Mouse (Mus musculus): Measurements from ENCODE around the gene Nxn. TPM values are rescaled to one million over a fixed set of nuclear protein-coding genes. Genes with fewer than 3 reads are reported as not detected.

Gene Nxn
- polyA plus RNA-seq (2015; fragmentation: Nextera tagmentation; extraction: Ambion mirVana) = 23.2 and 23.6 TPM in 2 replicates

- under 1% methylated on average over 59 of the region's 70 CpGs for WGBS
- Histone ChIP-seq H3K36me3 (no peaks in the 10 kb centered on the region), H3K4me2 (peak within 1 kb of the TSS; percentile 93), H3K27ac (replicated peaks) (peak within 1 kb of the TSS; percentile 93), H3K4me3 (peak within 1 kb of the TSS; percentile 91), H3K9me3 (no peaks in the 10 kb centered on the region), H3K27me3 (replicated peaks) (peaks cover 5% of the 10 kb centered on the region; the same call in 1 of the 2 replicates), H3K9ac (peak within 1 kb of the TSS; percentile 94), H3K4me1 (peaks cover 21% of the 10 kb centered on the region)
- ATAC-seq (ENCODE audit: extremely low read depth, insufficient number of reproducible peaks, low FRiP score, low TSS enrichment) = peak; percentile 88
Observed at GRCm38 (mm10) chr11:76398798-76399586, at the start of gene Nxn. Gene Nxn (minus strand): TSS chr11:76399140.

GRCm38 (mm10) chr11:76446251-76446650, 47.3 kb upstream of the Nxn start:
- 10% methylated on average over 10 of the region's 10 CpGs for WGBS
- H3K36me3 ChIP-seq = peaks cover 25% of the 10 kb centered on the region
- H3K27ac ChIP-seq (replicated peaks) = 0 out of 2 replicates have a peak overlapping the region, but pooled peaks have one; percentile 8
- H3K4me1 ChIP-seq = peaks cover 50% of the 10 kb centered on the region
- H3K9ac ChIP-seq = no peak overlapping the region
- H3K4me2 ChIP-seq = no peak overlapping the region
- ATAC-seq (ENCODE audit: extremely low read depth, insufficient number of reproducible peaks, low FRiP score, low TSS enrichment) = no peak
- H3K9me3 ChIP-seq = no peaks in the 10 kb centered on the region
- no peak overlapping the region for H3K4me3 ChIP-seq
- no peaks in the 10 kb centered on the region for H3K27me3 ChIP-seq (replicated peaks)

- 53% methylated on average over 8 of the region's 8 CpGs for WGBS
Observed at GRCm38 (mm10) chr11:76445459-76445858, 46.5 kb upstream of the Nxn start.

GRCm38 (mm10) chr11:76439666-76440065, 40.7 kb upstream of the Nxn start:
- H3K4me3 ChIP-seq = no peak overlapping the region
- no peaks in the 10 kb centered on the region for H3K9me3 ChIP-seq
- 40% methylated on average over 3 of the region's 3 CpGs for WGBS
- H3K9ac ChIP-seq = peak overlapping the region; percentile 57
- peaks cover 69% of the 10 kb centered on the region for H3K4me1 ChIP-seq
- peaks cover 18% of the 10 kb centered on the region for H3K36me3 ChIP-seq
- H3K27ac ChIP-seq (replicated peaks) = no peak overlapping the region
- no peaks in the 10 kb centered on the region for H3K27me3 ChIP-seq (replicated peaks)
- no peak overlapping the region for H3K4me2 ChIP-seq
- no peak for ATAC-seq (ENCODE audit: extremely low read depth, insufficient number of reproducible peaks, low FRiP score, low TSS enrichment)

More at GRCm38 (mm10) chr11:76445459-76445858, 46.5 kb upstream of the Nxn start:
- H3K36me3 ChIP-seq = peaks cover 18% of the 10 kb centered on the region
- H3K9ac ChIP-seq = 0 out of 2 replicates have a peak overlapping the region, but pooled peaks have one; percentile 30
- H3K4me1 ChIP-seq = peaks cover 54% of the 10 kb centered on the region
- ATAC-seq (ENCODE audit: extremely low read depth, insufficient number of reproducible peaks, low FRiP score, low TSS enrichment) = no peak
- no peaks in the 10 kb centered on the region for H3K9me3 ChIP-seq
- no peaks in the 10 kb centered on the region for H3K27me3 ChIP-seq (replicated peaks)
- H3K4me3 ChIP-seq = no peak overlapping the region
- 0 out of 2 replicates have a peak overlapping the region, but pooled peaks have one; percentile 8 for H3K27ac ChIP-seq (replicated peaks)
- no peak overlapping the region for H3K4me2 ChIP-seq

DNA sequence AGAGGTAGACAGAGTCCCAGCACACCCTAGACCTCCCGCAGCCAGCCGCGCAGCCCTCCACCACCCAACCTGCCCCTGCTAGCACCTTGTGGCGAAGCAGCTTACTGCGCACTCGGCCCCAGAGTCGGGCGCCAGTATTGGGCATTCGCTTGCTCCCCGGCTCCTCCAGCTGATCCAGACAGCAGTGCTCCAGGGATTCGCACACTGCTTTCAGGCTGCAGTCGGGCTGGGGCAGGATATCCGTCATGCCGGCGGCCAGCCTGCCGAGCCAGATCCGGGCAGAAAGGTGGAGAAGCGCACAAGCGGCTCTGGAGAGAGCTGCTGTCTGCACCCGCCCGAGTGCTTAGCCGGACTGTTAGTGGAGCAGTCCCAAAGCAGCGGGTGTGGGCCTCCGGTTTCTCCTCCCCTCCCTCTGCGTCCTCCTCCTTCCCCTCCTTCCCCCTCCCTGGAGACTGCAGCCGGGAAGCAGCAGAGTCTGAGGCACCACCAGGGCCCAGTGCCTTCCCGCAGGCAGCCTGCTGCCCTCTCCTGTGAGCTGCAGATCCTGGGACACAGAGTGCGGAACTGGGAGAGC, 38.0 kb upstream of the Nxn start:
- H3K4me1 ChIP-seq = peaks cover 82% of the 10 kb centered on the region
- H3K27me3 ChIP-seq (replicated peaks) = no peaks in the 10 kb centered on the region
- WGBS = 4% methylated on average over 28 of the region's 28 CpGs

DNA sequence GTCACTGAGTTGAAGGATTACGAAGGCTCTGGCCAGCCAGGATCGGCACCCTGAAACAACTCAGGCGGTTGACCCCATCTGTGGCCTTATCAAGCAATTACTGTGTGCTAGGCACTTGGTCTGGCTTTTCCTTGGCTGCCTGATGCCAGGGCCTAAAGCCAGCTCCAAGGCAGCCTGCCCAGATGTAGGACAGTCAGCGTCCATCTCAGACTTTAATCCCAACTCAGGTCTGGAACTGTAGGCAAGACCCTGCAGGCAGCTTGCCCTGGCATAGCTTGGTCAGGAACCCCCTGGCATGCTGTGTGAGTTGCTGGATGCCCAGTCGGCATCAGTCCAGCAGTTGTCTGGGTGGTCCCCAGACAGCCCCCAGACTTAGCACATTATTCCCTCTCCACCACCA, 37.1 kb upstream of the Nxn start:
- Histone ChIP-seq H3K4me1 (peaks cover 91% of the 10 kb centered on the region), H3K4me3 (peak overlapping the region; percentile 60), H3K9ac (peak overlapping the region; percentile 85)

More for the DNA sequence above, 38.0 kb upstream of the Nxn start:
- peak overlapping the region; percentile 85 for H3K9ac ChIP-seq
- peak overlapping the region; percentile 60 for H3K4me3 ChIP-seq
- ATAC-seq (ENCODE audit: extremely low read depth, insufficient number of reproducible peaks, low FRiP score, low TSS enrichment) = peak; percentile 65
- peak overlapping the region; percentile 84 for H3K4me2 ChIP-seq
- H3K9me3 ChIP-seq = no peaks in the 10 kb centered on the region
- H3K27ac ChIP-seq (replicated peaks) = peak overlapping the region; percentile 92
- peaks cover 21% of the 10 kb centered on the region for H3K36me3 ChIP-seq

DNA sequence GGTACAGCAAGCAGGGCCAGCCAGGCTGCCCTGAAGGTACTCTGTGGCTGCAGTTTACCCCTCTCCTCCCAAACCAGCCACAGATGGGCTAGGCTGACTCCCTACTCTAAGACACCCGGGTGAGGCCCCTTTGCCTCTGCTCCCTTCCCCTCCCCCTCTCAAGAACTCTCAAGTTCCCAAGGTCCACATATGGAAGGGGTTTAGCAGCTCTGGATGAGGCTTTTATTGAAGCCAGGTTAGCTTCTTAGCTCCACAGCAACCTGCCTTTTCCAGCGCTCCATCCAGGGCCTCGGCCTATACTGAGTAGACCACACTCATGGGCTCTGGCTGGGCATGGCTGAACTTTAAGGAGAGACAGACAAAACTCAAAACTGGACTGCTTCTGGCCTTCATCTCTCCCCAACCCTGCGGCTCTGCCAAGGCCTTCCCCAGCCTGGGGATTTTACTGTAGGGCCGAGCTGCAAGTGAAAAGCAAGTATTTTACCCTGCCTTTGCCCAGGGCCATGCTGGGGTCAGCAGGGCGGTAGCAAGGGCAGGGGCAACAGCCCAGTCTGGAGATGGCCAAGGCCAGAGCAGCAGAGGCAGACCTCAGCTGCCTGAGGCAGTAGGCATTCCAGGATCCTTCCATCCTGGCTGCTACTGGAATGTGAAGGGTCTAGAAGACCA, 31.2 kb upstream of the Nxn start:
- no peak overlapping the region for H3K4me3 ChIP-seq
- H3K9me3 ChIP-seq = no peaks in the 10 kb centered on the region
- ATAC-seq (ENCODE audit: extremely low read depth, insufficient number of reproducible peaks, low FRiP score, low TSS enrichment) = no peak
- H3K9ac ChIP-seq = peak overlapping the region; percentile 57
- peaks cover 83% of the 10 kb centered on the region for H3K4me1 ChIP-seq
- peak overlapping the region; percentile 91 for H3K27ac ChIP-seq (replicated peaks)
- peaks cover 19% of the 10 kb centered on the region for H3K36me3 ChIP-seq
- H3K27me3 ChIP-seq (replicated peaks) = no peaks in the 10 kb centered on the region
- no peak overlapping the region for H3K4me2 ChIP-seq
- WGBS = 51% methylated on average over 6 of the region's 6 CpGs

More for the DNA sequence above, 37.1 kb upstream of the Nxn start:
- Histone ChIP-seq H3K27me3 (replicated peaks) (no peaks in the 10 kb centered on the region), H3K9me3 (no peaks in the 10 kb centered on the region), H3K36me3 (peaks cover 21% of the 10 kb centered on the region), H3K27ac (replicated peaks) (peak overlapping the region; percentile 92), H3K4me2 (peak overlapping the region; percentile 84)
- WGBS = 66% methylated on average over 5 of the region's 5 CpGs
- ATAC-seq (ENCODE audit: extremely low read depth, insufficient number of reproducible peaks, low FRiP score, low TSS enrichment) = no peak

DNA sequence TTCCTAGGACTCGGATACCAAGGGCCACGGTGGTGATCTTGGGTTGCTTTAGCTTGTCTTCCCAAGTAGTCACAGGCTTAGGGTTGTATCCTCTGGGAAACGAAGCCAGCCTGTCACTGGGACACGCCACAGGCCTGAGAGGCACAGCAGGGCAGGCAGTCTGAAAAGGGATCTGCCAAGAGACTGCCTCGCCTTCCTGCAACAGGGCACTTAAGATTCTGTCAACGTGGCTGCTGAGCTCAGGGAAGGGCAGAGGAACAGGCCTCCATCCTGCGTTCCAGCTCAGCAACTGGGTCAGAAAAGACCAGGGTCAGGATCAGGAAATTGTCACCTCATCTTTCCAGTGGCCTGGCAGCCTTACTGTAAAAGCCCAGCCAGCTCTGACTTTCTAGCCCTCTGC, 30.6 kb upstream of the Nxn start:
- Histone ChIP-seq H3K4me2 (no peak overlapping the region), H3K4me1 (peaks cover 83% of the 10 kb centered on the region)
- 34% methylated on average over 7 of the region's 7 CpGs for WGBS

DNA sequence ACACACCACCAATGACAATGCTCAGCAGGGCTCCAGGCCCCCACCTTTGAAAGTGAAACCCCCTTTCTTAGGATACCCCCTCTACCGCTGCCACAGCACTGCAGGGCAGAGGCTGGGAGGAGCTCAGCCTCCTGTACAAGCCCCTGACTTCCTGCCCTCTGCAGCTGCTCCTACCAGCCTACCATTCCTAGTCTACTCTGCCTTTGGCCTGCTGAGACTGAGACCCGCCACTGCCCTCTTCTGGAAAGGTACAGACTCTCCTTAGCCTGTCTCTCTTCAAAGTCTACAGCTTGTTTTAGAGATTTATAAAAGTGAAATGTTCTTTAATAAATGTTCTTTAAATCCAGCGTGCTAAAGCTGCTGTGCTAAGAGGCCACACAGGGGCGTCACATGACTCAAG, 30.1 kb upstream of the Nxn start:
- WGBS = 42% methylated on average over 4 of the region's 4 CpGs
- H3K4me1 ChIP-seq = peaks cover 82% of the 10 kb centered on the region
- ATAC-seq (ENCODE audit: extremely low read depth, insufficient number of reproducible peaks, low FRiP score, low TSS enrichment) = no peak
- peak overlapping the region; percentile 57; the same call in 1 of the 2 replicates for H3K9ac ChIP-seq
- peak overlapping the region; percentile 91 for H3K27ac ChIP-seq (replicated peaks)
- H3K4me3 ChIP-seq = no peak overlapping the region
- no peaks in the 10 kb centered on the region for H3K27me3 ChIP-seq (replicated peaks)
- H3K9me3 ChIP-seq = no peaks in the 10 kb centered on the region
- H3K4me2 ChIP-seq = no peak overlapping the region
- H3K36me3 ChIP-seq = peaks cover 28% of the 10 kb centered on the region

More for the DNA sequence above, 30.6 kb upstream of the Nxn start:
- Histone ChIP-seq H3K27me3 (replicated peaks) (no peaks in the 10 kb centered on the region), H3K36me3 (peaks cover 24% of the 10 kb centered on the region), H3K27ac (replicated peaks) (peak overlapping the region; percentile 91), H3K9ac (peak overlapping the region; percentile 57), H3K4me3 (no peak overlapping the region), H3K9me3 (no peaks in the 10 kb centered on the region)
- no peak for ATAC-seq (ENCODE audit: extremely low read depth, insufficient number of reproducible peaks, low FRiP score, low TSS enrichment)

GRCm38 (mm10) chr11:76427781-76428180, 28.8 kb upstream of the Nxn start:
- no peaks in the 10 kb centered on the region for H3K9me3 ChIP-seq
- peak overlapping the region; percentile 55 for H3K9ac ChIP-seq
- H3K27ac ChIP-seq (replicated peaks) = peak overlapping the region; percentile 91
- H3K36me3 ChIP-seq = peaks cover 28% of the 10 kb centered on the region
- no peaks in the 10 kb centered on the region for H3K27me3 ChIP-seq (replicated peaks)
- H3K4me1 ChIP-seq = peaks cover 77% of the 10 kb centered on the region
- no peak; the same call in 1 of the 2 replicates for ATAC-seq (ENCODE audit: extremely low read depth, insufficient number of reproducible peaks, low FRiP score, low TSS enrichment)
- H3K4me2 ChIP-seq = peak overlapping the region; percentile 39
- no peak overlapping the region for H3K4me3 ChIP-seq
- WGBS = 25% methylated on average over 3 of the region's 3 CpGs

DNA sequence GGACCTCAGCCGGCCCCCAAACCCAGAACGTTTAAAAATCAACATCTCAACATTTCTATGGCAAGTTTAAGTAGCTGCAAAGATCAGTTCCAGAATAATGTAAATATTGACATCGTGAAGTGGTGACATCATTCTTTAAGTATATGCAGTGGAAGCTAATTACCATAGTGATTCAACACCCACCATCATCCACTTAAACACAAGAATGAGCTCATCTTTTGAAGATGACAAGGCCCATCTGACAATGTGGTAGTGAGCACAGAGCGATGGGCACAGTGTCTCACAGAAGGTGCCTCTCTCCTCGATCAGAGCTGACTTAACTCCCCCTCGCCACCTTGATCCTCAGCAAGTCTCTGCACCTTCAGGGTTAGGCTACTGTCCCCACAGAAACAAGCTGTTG, 26.8 kb upstream of the Nxn start:
- WGBS = 71% methylated on average over 6 of the region's 6 CpGs
- H3K27me3 ChIP-seq (replicated peaks) = no peaks in the 10 kb centered on the region
- no peak overlapping the region for H3K4me3 ChIP-seq
- no peak overlapping the region for H3K9ac ChIP-seq
- peaks cover 44% of the 10 kb centered on the region for H3K36me3 ChIP-seq
- H3K27ac ChIP-seq (replicated peaks) = no peak overlapping the region; the same call in 1 of the 2 replicates
- peaks cover 62% of the 10 kb centered on the region for H3K4me1 ChIP-seq
- H3K4me2 ChIP-seq = no peak overlapping the region
- H3K9me3 ChIP-seq = no peaks in the 10 kb centered on the region
- no peak for ATAC-seq (ENCODE audit: extremely low read depth, insufficient number of reproducible peaks, low FRiP score, low TSS enrichment)

Data from heart, embryonic 13.5 days (tissue).